Mouse (Mus musculus) forebrain, embryonic 13.5 days (tissue): ENCODE measurements around the gene Gm28042. TPM values are rescaled to one million over a fixed set of nuclear protein-coding genes. Genes with fewer than 3 reads are reported as not detected.

ENCODE experiments used
- ATAC-seq: fragments of 200-750 bp; cut with Nextera tagmentation; 2 replicates; pipeline ENCODE4 v1.8.0; 2017
- H3K27ac ChIP-seq: fragments of 300-500 bp; sonication (generic); 2 replicates; pipeline ENCODE4 v1.5.1; 2015; ENCODE audit warnings: inconsistent platforms, mild to moderate bottlenecking, moderate library complexity
- H3K27me3 ChIP-seq: fragments of 300-500 bp; sonication (generic); 2 replicates; pipeline ENCODE4 v1.6.1; 2015; ENCODE audit warnings: mild to moderate bottlenecking, inconsistent platforms
- H3K36me3 ChIP-seq: fragments of 300-500 bp; sonication (generic); 2 replicates; pipeline ENCODE4 v1.6.1; 2015; ENCODE audit warnings: mild to moderate bottlenecking, inconsistent platforms; ENCODE audit not compliant: poor library complexity, severe bottlenecking
- H3K4me1 ChIP-seq: fragments of 300-500 bp; sonication (generic); 2 replicates; pipeline ENCODE4 v1.6.1; 2015; ENCODE audit warnings: inconsistent platforms
- H3K4me2 ChIP-seq: fragments of 300-500 bp; sonication (generic); 2 replicates; pipeline ENCODE4 v1.6.1; 2015; ENCODE audit warnings: inconsistent platforms, mild to moderate bottlenecking, moderate library complexity
- H3K4me3 ChIP-seq: fragments of 300-500 bp; sonication (generic); 2 replicates; pipeline ENCODE4 v1.5.1; 2015; ENCODE audit warnings: mild to moderate bottlenecking, inconsistent platforms
- H3K9ac ChIP-seq: fragments of 300-500 bp; sonication (generic); 2 replicates; pipeline ENCODE4 v1.6.1; 2015; ENCODE audit warnings: mild to moderate bottlenecking, inconsistent platforms
- H3K9me3 ChIP-seq: fragments of 300-500 bp; sonication (generic); replicated peaks from 2 replicates; pipeline ENCODE4 v1.6.1; 2016; ENCODE audit warnings: inconsistent platforms
- WGBS: fragments of 180-500 bp; shearing (Covaris S2); methylation state at CpG from one replicate; pipeline ENCODE4 v1.1.7; 2015; 5-methylcytosine and 5-hydroxymethylcytosine counted together
- polyA plus RNA-seq: library from polyadenylated mRNA; unstranded; fragments of >200 nt; fragmentation: Nextera tagmentation; extraction: Ambion mirVana; gene quantifications from 2 replicates; pipeline ENCODE4 v1.2.1, GENCODE M21; 2015

Gm28042 gene
- polyA plus RNA-seq, 1 experiment from 2014 or later: 4.8 TPM

DNA sequence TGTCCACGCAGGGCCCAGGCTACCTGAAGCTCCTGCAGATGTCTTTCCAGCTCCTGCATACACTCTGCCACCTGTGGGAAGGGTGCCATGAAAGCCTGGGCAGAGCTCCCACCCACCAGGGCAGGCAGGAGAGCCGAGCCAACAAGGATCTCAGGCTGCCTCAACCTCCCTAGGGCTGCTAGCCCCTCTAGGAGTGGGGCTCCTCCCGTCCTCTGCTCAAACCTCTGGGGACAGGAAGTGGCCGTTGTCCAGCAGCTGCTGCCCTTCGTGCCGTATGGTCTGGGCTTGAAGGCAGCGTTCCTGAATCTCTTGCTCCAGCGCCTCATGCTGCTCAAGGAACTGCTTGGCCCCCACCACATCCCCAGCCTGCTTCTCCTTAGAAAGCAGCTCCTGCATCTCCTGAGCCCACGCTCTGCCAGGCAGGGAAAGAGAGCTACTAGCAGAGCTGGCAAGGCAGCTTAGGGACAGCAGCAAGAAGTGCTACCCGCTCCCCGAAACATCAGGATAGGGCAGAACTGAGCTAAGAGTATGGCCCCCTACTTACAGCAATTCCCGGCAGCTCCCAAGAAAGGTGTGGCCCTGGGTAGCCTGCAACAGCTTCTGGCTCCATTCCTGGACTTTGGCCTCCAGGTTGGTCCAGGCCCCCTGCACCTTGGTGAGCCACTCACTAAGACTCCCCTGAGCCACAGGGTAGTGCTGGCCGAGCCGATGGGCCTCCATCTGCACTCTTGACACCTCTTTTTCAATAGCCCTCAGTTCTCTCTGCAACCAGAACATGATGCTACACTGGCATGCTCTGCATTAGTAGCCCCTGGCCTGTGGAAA, 19.4 kb downstream of the Gm28042 start:
- Histone ChIP-seq H3K36me3 (peaks cover 11% of the 10 kb centered on the region), H3K4me3 (no peak overlapping the region), H3K4me2 (no peak overlapping the region), H3K27me3 (no peaks in the 10 kb centered on the region), H3K9me3 (no peaks in the 10 kb centered on the region), H3K4me1 (no peaks in the 10 kb centered on the region), H3K27ac (no peak overlapping the region), H3K9ac (no peak overlapping the region)
- 77% methylated on average over 14 of the region's 14 CpGs for WGBS
- ATAC-seq: no peak

GRCm38 (mm10) chr2:120048173-120048572, 20.9 kb downstream of the Gm28042 start:
- no peak for ATAC-seq
- 79% methylated on average over 9 of the region's 9 CpGs for WGBS
- H3K4me3 ChIP-seq: no peak overlapping the region
- H3K36me3 ChIP-seq: no peaks in the 10 kb centered on the region
- H3K4me1 ChIP-seq: no peaks in the 10 kb centered on the region
- H3K4me2 ChIP-seq: no peak overlapping the region
- H3K27me3 ChIP-seq: no peaks in the 10 kb centered on the region
- H3K9ac ChIP-seq: peak overlapping the region; percentile 30; the same call in 1 of the 2 replicates
- H3K9me3 ChIP-seq: no peaks in the 10 kb centered on the region
- H3K27ac ChIP-seq: no peak overlapping the region

DNA sequence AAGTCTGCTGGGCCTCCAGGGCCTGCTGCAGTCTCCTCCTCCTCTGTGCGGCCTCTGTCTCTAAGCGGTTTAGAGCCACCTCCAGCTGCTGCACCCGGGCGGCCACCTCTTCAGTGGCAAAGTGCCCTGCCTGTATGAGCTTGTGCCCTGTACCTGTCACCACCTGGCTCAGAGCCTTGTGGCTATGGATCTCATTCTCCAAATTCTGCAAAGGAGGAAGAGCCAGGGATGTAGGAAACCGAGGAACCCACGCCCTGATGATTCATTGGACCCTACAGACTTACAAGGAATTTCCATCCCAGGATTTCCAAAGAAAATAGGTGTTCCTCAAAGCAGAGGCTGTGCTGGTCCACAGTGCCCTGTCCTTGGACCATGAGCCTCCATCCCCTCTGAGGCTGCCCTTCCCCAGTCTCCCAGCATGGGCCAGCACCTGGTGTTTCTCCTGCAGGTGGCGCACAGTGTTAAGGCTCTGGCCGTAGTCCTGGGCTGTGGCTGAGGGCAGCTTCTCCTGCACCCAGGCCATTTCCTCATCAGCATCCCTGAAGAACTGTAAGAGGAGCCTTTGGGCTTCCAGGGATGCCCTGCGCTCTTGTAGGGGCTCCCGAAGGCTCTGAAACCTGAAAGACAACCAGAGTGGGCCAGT, 22.5 kb downstream of the Gm28042 start:
- Histone ChIP-seq H3K27ac (no peak overlapping the region), H3K9me3 (no peaks in the 10 kb centered on the region), H3K4me1 (no peaks in the 10 kb centered on the region), H3K27me3 (no peaks in the 10 kb centered on the region), H3K9ac (no peak overlapping the region), H3K4me3 (no peak overlapping the region), H3K4me2 (no peak overlapping the region), H3K36me3 (no peaks in the 10 kb centered on the region)
- ATAC-seq: no peak
- 60% methylated on average over 10 of the region's 10 CpGs for WGBS

- H3K27me3 ChIP-seq: no peaks in the 10 kb centered on the region
- H3K36me3 ChIP-seq: no peaks in the 10 kb centered on the region
- 66% methylated on average over 6 of the region's 6 CpGs for WGBS
- no peak for ATAC-seq
- no peaks in the 10 kb centered on the region for H3K9me3 ChIP-seq
- H3K4me1 ChIP-seq: no peaks in the 10 kb centered on the region
- no peak overlapping the region for H3K9ac ChIP-seq
- no peak overlapping the region for H3K4me2 ChIP-seq
- H3K4me3 ChIP-seq: no peak overlapping the region
- no peak overlapping the region for H3K27ac ChIP-seq
Observed at GRCm38 (mm10) chr2:120051405-120051804, 24.1 kb downstream of the Gm28042 start.

DNA sequence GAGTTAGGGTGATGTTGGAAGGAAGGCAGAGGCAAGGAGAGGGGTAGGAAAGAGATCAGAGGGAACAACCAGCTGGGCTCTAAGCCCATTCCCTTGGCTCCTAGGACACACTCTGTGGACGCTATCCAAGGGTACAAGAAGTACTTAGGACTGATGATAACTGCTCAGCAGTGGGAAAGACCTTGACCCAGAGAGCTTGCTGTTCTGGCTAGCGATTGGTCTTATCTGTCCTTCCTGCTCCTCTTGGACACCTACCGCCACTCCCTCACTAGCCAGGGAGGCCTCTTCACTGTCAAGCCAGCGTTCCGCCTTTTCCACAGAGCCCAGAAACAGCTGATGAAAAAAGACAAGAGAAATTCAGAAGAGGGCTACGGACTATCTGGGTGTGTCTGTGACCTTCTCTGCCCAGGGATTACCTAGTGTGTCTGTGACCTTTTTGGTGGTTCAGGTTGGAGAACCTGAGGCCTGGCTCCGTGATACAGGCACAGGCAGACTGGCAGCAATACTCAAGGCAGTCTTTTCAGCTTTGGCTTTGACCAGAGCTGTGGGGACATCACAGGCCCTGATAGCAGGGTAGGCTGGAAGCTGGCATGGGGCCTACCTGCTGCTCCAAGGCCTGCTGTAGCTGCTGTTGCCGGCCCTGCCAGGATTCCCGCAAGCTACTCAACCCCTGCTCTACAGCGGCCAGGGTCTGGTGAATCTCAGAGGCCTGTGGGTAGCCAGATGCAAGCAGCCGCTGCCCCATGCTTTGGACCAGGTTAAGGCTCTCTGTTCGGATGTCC, 27.7 kb downstream of the Gm28042 start:
- no peak for ATAC-seq
- no peak overlapping the region for H3K9ac ChIP-seq
- H3K4me3 ChIP-seq: no peak overlapping the region
- no peaks in the 10 kb centered on the region for H3K9me3 ChIP-seq
- H3K27me3 ChIP-seq: no peaks in the 10 kb centered on the region
- H3K27ac ChIP-seq: no peak overlapping the region
- H3K4me1 ChIP-seq: no peaks in the 10 kb centered on the region
- H3K36me3 ChIP-seq: no peaks in the 10 kb centered on the region
- no peak overlapping the region for H3K4me2 ChIP-seq
- WGBS: 95% methylated on average over 12 of the region's 12 CpGs

- Histone ChIP-seq H3K4me1 (no peaks in the 10 kb centered on the region), H3K27me3 (no peaks in the 10 kb centered on the region), H3K4me3 (no peak overlapping the region), H3K27ac (no peak overlapping the region), H3K9ac (no peak overlapping the region), H3K36me3 (no peaks in the 10 kb centered on the region), H3K9me3 (no peaks in the 10 kb centered on the region), H3K4me2 (no peak overlapping the region)
- no peak for ATAC-seq
- 86% methylated on average over 10 of the region's 10 CpGs for whole genome bisulfite sequencing
Observed at GRCm38 (mm10) chr2:120055923-120056322, 28.6 kb downstream of the Gm28042 start.

DNA sequence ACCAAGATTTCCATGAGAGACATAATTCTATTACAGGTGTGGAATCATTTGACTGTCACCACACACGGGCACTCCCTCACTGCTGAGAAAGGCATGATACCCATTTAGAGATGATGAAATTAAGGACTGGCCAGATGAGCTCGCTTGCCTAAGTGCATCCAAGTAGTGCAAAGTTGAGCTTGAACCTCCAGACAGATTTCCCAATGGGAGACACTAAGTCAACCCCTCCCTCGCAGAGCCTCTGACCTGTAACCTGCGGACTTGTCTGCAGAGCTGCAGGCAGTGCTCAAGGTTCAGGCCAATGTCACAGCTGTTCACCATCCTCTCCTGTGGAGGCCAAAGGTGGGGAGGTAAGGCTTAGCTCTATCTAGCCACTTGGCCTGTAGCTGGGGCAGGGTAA, 31.5 kb downstream of the Gm28042 start:
- no peak overlapping the region for H3K27ac ChIP-seq
- no peak overlapping the region for H3K4me3 ChIP-seq
- H3K4me2 ChIP-seq: no peak overlapping the region
- no peak for ATAC-seq
- H3K9me3 ChIP-seq: no peaks in the 10 kb centered on the region
- no peaks in the 10 kb centered on the region for H3K36me3 ChIP-seq
- H3K27me3 ChIP-seq: no peaks in the 10 kb centered on the region
- no peaks in the 10 kb centered on the region for H3K4me1 ChIP-seq
- 90% methylated on average over 4 of the region's 4 CpGs for WGBS
- H3K9ac ChIP-seq: no peak overlapping the region

DNA sequence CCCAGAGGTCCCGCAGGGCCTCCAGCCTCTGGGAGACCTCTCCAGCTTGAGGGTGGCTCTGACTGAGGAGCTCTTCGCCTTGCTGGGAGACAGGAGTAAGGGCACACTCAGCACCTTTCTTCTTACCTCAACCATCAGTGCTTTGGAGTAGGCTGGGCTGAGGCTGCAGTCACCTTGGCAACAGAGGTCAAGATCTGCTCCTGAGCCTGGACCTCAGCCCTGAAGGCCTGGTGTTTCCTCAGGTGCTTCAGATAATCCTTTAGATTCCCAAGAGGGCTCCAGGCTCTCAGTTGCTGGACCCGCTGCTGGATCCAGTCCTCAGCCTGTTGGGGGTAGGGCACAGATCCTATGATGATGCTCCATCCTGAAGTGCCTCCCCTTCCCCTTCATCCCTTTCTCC, 32.2 kb downstream of the Gm28042 start:
- Histone ChIP-seq H3K9ac (no peak overlapping the region), H3K27me3 (no peaks in the 10 kb centered on the region), H3K36me3 (no peaks in the 10 kb centered on the region), H3K4me2 (no peak overlapping the region), H3K9me3 (no peaks in the 10 kb centered on the region), H3K4me1 (no peaks in the 10 kb centered on the region), H3K27ac (no peak overlapping the region), H3K4me3 (no peak overlapping the region)
- no peak for ATAC-seq
- WGBS: 82% methylated on average over 3 of the region's 3 CpGs

GRCm38 (mm10) chr2:120060190-120060589, 32.9 kb downstream of the Gm28042 start:
- Histone ChIP-seq H3K4me2 (no peak overlapping the region), H3K9me3 (no peaks in the 10 kb centered on the region), H3K9ac (no peak overlapping the region), H3K4me1 (no peaks in the 10 kb centered on the region), H3K27me3 (no peaks in the 10 kb centered on the region), H3K36me3 (no peaks in the 10 kb centered on the region), H3K4me3 (no peak overlapping the region), H3K27ac (no peak overlapping the region)
- 69% methylated on average over 6 of the region's 6 CpGs for WGBS
- no peak for ATAC-seq

GRCm38 (mm10) chr2:120060651-120061050, 33.4 kb downstream of the Gm28042 start:
- H3K4me3 ChIP-seq: no peak overlapping the region
- no peak overlapping the region for H3K9ac ChIP-seq
- H3K9me3 ChIP-seq: no peaks in the 10 kb centered on the region
- WGBS: 76% methylated on average over 9 of the region's 9 CpGs
- no peaks in the 10 kb centered on the region for H3K27me3 ChIP-seq
- no peaks in the 10 kb centered on the region for H3K4me1 ChIP-seq
- H3K36me3 ChIP-seq: no peaks in the 10 kb centered on the region
- H3K27ac ChIP-seq: no peak overlapping the region
- no peak for ATAC-seq
- no peak overlapping the region for H3K4me2 ChIP-seq

GRCm38 (mm10) chr2:120062248-120062647, 35.0 kb downstream of the Gm28042 start:
- H3K4me3 ChIP-seq: no peak overlapping the region
- no peaks in the 10 kb centered on the region for H3K27me3 ChIP-seq
- no peak overlapping the region for H3K4me2 ChIP-seq
- H3K9me3 ChIP-seq: no peaks in the 10 kb centered on the region
- no peak overlapping the region for H3K27ac ChIP-seq
- no peaks in the 10 kb centered on the region for H3K4me1 ChIP-seq
- H3K9ac ChIP-seq: no peak overlapping the region
- 79% methylated on average over 8 of the region's 8 CpGs for WGBS
- ATAC-seq: no peak
- H3K36me3 ChIP-seq: no peaks in the 10 kb centered on the region

DNA sequence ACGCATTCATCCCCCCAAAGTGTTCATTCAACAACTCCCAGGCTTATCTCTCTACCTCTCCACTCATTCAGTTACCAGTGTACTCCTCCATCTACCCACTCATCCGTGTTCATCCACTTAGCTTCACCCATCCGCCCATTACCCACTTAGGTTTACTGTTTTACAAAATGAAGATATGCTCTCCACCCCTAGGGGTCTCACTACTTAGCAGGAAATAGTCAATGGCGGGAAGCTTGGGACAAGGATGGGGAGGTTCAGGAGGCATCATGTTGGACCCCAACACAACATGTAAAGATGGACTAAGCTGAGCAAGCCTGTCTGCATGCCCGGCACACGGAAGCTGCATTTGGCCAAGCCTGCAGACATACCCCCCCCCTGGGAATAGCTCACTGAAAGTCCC, 37.3 kb downstream of the Gm28042 start:
- WGBS: 82% methylated on average over 6 of the region's 6 CpGs
- Histone ChIP-seq H3K27ac (no peak overlapping the region), H3K4me1 (peaks cover 12% of the 10 kb centered on the region; the same call in 1 of the 2 replicates), H3K4me3 (no peak overlapping the region), H3K9me3 (no peaks in the 10 kb centered on the region), H3K36me3 (no peaks in the 10 kb centered on the region), H3K27me3 (no peaks in the 10 kb centered on the region), H3K9ac (no peak overlapping the region), H3K4me2 (no peak overlapping the region)
- no peak for ATAC-seq
